Mouse (Mus musculus) hindbrain, embryonic 12.5 days (tissue): ENCODE data around the gene Zbtb32. TPM values are rescaled to one million over a fixed set of nuclear protein-coding genes. Genes with fewer than 3 reads are reported as not detected.

Experiments
- ATAC-seq: fragments of 200-750 bp; cut with Nextera tagmentation; 2 replicates; pipeline ENCODE4 v1.8.0; 2017; ENCODE audit warnings: moderate TSS enrichment; ENCODE audit not compliant: low FRiP score
- H3K27ac ChIP-seq: fragments of 300-500 bp; sonication (generic); 2 replicates; pipeline ENCODE4 v1.5.1; 2016; ENCODE audit warnings: mild to moderate bottlenecking
- H3K27me3 ChIP-seq: fragments of 300-500 bp; sonication (generic); 2 replicates; pipeline ENCODE4 v1.6.1; 2016; ENCODE audit warnings: mild to moderate bottlenecking
- H3K36me3 ChIP-seq: fragments of 300-500 bp; sonication (generic); 2 replicates; pipeline ENCODE4 v1.6.1; 2016; ENCODE audit warnings: mild to moderate bottlenecking
- H3K4me1 ChIP-seq: fragments of 300-500 bp; sonication (generic); 2 replicates; pipeline ENCODE4 v1.6.1; 2016
- H3K4me2 ChIP-seq: fragments of 300-500 bp; sonication (generic); replicated peaks from 2 replicates; pipeline ENCODE4 v1.6.1; 2016; ENCODE audit warnings: mild to moderate bottlenecking
- H3K4me3 ChIP-seq: fragments of 300-500 bp; sonication (generic); 2 replicates; pipeline ENCODE4 v1.5.1; 2016; ENCODE audit warnings: mild to moderate bottlenecking
- H3K9ac ChIP-seq: fragments of 300-500 bp; sonication (generic); 2 replicates; pipeline ENCODE4 v1.6.1; 2016; ENCODE audit warnings: mild to moderate bottlenecking, moderate library complexity
- H3K9me3 ChIP-seq: fragments of 300-500 bp; sonication (generic); replicated peaks from 2 replicates; pipeline ENCODE4 v1.6.1; 2016; ENCODE audit warnings: mild to moderate bottlenecking
- WGBS: fragments of 180-500 bp; shearing (Covaris S2); methylation state at CpG from one replicate; pipeline ENCODE4 v1.1.7; 2016; 5-methylcytosine and 5-hydroxymethylcytosine counted together
- polyA plus RNA-seq: library from polyadenylated mRNA; unstranded; fragments of >200 nt; fragmentation: Nextera tagmentation; extraction: Ambion mirVana; gene quantifications from 2 replicates; pipeline ENCODE4 v1.2.1, GENCODE M21; 2016

The Zbtb32 gene
- polyA plus RNA-seq, 1 experiment from 2014 or later = 0.39 TPM

DNA sequence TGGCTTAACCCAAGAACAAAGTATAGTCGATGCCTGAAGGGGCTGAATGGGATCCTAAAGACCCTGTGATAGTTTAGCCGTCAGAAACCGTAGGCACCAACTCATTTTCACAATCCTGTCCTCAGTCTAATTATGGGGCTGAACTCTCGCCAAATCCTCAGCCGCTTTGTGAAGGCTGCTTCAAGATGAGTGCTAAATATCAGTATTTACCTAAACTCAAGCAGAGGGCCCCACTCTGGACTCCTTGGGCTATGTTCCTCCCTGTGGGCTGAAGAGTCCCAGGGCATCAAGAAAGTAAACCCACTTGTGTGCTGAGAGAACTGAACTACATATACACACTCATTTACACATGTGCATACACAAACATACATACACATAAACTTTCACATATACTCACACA, 1.9 kb downstream of the Zbtb32 start:
- H3K4me1 ChIP-seq = peaks cover 14% of the 10 kb centered on the region
- no peaks in the 10 kb centered on the region for H3K9me3 ChIP-seq
- H3K36me3 ChIP-seq = no peaks in the 10 kb centered on the region
- no peak overlapping the region for H3K4me2 ChIP-seq
- 83% methylated on average over 5 of the region's 5 CpGs for WGBS
- no peak overlapping the region for H3K27ac ChIP-seq
- no peaks in the 10 kb centered on the region; the same call in 1 of the 2 replicates for H3K27me3 ChIP-seq
- no peak overlapping the region for H3K9ac ChIP-seq
- H3K4me3 ChIP-seq = no peak overlapping the region
- no peak for ATAC-seq

DNA sequence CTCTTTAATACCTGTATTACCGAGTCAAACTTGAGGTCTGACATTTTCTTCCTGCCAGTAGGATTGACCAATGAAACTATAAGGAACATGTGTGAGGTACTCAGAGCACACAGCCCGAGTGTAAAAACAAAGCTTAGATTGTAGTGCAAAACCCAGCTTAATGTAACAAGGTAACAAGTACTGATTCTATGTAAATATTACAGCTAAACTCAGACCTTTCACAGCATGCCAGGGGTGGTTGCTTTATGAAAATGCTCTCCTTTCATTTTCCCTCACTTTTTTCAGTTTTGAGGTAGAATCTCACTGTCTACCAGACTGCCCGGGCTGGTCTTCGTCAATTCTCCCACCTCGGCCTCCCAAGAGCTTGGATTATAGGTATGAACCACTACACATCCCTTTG, 2.6 kb downstream of the Zbtb32 start:
- Histone ChIP-seq H3K4me2 (no peak overlapping the region), H3K4me3 (no peak overlapping the region), H3K4me1 (peaks cover 14% of the 10 kb centered on the region), H3K36me3 (no peaks in the 10 kb centered on the region), H3K9me3 (no peaks in the 10 kb centered on the region), H3K9ac (no peak overlapping the region), H3K27me3 (no peaks in the 10 kb centered on the region; the same call in 1 of the 2 replicates), H3K27ac (no peak overlapping the region)
- no peak for ATAC-seq
- WGBS = 80% methylated on average over 5 of the region's 5 CpGs

DNA sequence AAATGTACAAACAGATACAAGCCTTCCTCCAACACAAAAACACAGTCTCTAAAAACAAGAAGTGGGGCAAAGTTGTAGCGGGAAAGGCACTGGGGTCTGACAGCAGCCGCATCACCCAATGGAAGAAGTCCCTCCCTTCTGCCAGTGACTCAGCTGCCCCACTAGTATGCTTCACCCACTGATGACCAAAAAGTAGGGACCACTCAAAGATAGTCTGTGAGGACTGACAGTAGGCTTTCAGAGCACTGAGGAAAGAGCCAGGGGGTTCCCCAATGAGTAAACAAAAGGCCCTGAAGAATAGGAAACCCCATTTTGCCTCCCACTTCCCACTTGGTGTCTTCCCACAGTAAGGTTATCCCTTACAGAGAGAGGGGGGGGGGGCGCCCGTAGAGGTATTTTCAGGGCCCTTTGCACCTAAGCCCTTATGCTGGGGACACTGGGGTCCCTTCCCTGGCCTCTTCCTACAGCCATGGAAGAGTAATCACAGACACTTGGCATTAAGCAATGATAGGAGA, 4.1 kb downstream of the Zbtb32 start:
- no peak overlapping the region for H3K27ac ChIP-seq
- H3K4me1 ChIP-seq = peaks cover 9% of the 10 kb centered on the region
- WGBS = 68% methylated on average over 4 of the region's 4 CpGs
- H3K4me2 ChIP-seq = no peak overlapping the region
- no peak overlapping the region for H3K4me3 ChIP-seq
- no peaks in the 10 kb centered on the region; the same call in 1 of the 2 replicates for H3K27me3 ChIP-seq
- H3K36me3 ChIP-seq = no peaks in the 10 kb centered on the region
- H3K9me3 ChIP-seq = no peaks in the 10 kb centered on the region
- H3K9ac ChIP-seq = no peak overlapping the region
- ATAC-seq = no peak

DNA sequence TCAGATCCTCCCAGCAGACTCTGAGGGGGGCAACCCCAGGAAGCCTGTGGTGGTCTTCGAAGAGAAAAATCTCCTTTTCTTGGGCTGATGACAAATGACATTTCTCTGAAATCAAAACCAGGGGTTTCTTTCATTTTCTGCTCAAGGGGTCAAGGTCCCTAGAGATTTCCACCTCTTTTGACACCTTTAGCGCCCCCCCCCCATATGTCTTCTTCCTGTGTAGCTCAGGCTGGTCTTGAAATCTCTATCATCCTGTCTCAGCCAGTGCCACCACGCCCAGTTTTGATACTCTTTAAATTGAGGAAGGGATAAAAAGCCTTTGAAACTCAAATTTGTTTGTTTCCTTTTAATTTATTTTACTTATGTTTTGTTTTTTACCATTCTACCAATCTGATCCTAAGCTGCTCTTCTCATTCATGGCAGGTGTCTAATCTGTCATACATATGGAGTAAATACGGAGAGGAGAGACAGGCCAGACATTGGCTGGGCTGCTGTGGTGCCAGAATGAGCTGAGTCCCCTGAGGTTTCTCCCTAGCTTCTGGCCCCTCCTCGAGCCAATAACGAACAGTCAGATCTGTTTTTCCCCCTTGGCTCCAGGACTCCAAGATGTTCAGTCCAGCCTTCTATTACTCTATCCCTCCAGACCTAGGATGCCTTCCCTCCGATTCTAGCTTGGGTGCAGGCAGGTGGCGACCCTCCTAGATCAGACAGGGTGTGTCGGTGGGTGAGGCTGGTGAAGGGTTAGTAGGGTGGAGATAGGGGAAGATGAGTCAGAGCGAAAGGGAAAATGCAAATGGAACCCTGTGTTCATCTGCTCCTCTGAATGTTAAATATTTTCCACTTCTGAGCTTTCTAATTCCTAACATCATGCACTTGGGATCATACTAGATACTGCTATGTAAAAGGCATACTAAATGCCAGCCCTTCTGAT, 4.9 kb downstream of the Zbtb32 start:
- H3K4me3 ChIP-seq = no peak overlapping the region
- no peak overlapping the region for H3K4me2 ChIP-seq
- no peak for ATAC-seq
- H3K4me1 ChIP-seq = peaks cover 9% of the 10 kb centered on the region
- H3K9ac ChIP-seq = 0 out of 2 replicates have a peak overlapping the region, but pooled peaks have one; percentile 13
- 74% methylated on average over 10 of the region's 10 CpGs for WGBS
- H3K36me3 ChIP-seq = no peaks in the 10 kb centered on the region
- no peak overlapping the region for H3K27ac ChIP-seq
- H3K27me3 ChIP-seq = no peaks in the 10 kb centered on the region; the same call in 1 of the 2 replicates
- no peaks in the 10 kb centered on the region for H3K9me3 ChIP-seq

DNA sequence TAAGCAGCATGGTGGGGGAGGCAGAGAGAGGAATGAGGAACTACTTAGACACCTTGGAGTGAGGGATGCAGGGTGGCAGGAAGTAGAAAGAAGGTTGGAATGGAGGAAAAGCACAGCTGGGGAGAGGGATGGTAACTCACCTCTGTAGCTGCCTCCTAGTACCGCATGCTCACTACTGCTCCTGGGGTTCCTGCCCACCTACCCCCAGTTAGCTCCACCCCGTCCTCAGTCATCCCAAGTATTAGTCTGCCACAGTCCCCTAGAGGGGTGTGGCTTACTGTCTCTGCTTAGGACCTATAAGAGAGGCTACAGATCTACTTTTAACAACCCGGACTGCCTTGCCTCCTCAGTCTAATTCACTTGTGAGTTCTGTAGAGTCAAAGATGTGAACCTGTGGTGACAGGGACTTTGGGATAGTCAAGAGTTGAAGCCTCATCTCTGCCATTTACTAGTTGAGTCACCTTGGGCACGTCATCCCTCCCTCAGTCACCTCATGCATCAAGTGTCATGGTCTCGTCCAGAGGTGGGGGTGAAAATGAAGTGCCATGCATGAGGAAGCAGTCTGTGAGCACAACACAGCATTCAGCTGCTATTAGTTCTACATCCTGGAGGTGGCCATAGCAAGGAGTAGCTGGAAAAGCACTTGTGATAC, 5.8 kb downstream of the Zbtb32 start:
- Histone ChIP-seq H3K4me1 (peaks cover 9% of the 10 kb centered on the region), H3K9ac (no peak overlapping the region), H3K27me3 (no peaks in the 10 kb centered on the region; the same call in 1 of the 2 replicates), H3K36me3 (no peaks in the 10 kb centered on the region), H3K27ac (no peak overlapping the region), H3K4me3 (no peak overlapping the region), H3K9me3 (no peaks in the 10 kb centered on the region), H3K4me2 (no peak overlapping the region)
- 49% methylated on average over 5 of the region's 5 CpGs for WGBS
- no peak for ATAC-seq

DNA sequence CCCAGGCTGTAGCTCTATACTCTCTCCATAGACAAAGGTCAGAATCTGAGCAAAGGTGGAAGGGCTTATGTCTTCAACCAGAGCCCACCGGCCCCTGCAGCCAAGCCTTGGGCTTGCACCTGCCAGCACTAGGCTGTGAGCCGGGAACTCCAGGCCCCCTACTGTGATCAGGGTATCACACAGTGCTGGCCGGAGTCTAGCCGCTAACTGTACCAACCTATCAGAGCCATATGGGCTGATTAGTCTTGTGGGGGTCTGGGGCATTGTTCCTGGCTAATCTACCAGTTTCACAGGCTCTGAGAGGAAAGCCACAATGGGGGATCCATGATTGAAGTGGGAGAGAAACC, 7.1 kb downstream of the Zbtb32 start:
- Histone ChIP-seq H3K36me3 (peaks cover 3% of the 10 kb centered on the region), H3K9me3 (no peaks in the 10 kb centered on the region), H3K27me3 (no peaks in the 10 kb centered on the region; the same call in 1 of the 2 replicates), H3K9ac (no peak overlapping the region), H3K27ac (no peak overlapping the region), H3K4me2 (no peak overlapping the region), H3K4me3 (no peak overlapping the region), H3K4me1 (peaks cover 22% of the 10 kb centered on the region)
- ATAC-seq = no peak
- WGBS = 47% methylated on average over 4 of the region's 4 CpGs

DNA sequence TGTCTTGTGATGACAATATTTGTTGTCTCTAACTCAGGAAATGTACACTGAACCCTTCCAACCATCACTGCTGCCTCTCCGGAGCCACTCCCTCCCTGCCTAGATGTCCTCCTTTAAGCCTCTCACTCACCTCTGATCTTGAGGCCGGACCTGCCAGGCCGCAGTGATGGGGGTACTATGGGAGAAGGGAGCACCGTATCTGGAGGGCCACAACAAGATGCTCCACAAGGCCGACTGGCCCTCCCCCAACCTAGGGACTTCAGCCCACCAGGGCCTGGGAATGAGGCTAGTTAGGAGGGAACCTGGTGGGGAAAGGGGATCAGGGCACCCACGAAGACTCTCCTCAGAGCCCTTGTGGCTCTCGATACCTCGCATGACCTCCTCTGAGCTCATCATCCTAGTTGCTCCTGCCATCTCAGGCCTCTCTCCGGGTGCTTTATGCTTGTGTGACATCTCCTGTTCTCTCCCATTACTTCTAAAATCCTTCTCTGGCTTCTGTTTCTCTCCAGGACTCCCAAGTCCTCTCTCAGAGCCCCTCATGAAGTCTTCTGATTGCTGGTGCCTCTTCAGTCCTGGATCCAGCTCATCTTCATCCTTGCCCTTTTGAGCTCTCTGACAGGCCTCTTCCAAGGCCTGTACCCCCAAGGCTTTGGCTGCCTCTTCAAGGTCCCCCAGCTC, 7.6 kb downstream of the Zbtb32 start:
- H3K9me3 ChIP-seq = no peaks in the 10 kb centered on the region
- 0 out of 2 replicates have a peak overlapping the region, but pooled peaks have one; percentile 1 for H3K9ac ChIP-seq
- H3K4me2 ChIP-seq = no peak overlapping the region
- no peak for ATAC-seq
- H3K4me3 ChIP-seq = no peak overlapping the region
- no peaks in the 10 kb centered on the region; the same call in 1 of the 2 replicates for H3K27me3 ChIP-seq
- H3K36me3 ChIP-seq = peaks cover 7% of the 10 kb centered on the region
- no peak overlapping the region for H3K27ac ChIP-seq
- 82% methylated on average over 9 of the region's 9 CpGs for WGBS
- H3K4me1 ChIP-seq = peaks cover 26% of the 10 kb centered on the region

DNA sequence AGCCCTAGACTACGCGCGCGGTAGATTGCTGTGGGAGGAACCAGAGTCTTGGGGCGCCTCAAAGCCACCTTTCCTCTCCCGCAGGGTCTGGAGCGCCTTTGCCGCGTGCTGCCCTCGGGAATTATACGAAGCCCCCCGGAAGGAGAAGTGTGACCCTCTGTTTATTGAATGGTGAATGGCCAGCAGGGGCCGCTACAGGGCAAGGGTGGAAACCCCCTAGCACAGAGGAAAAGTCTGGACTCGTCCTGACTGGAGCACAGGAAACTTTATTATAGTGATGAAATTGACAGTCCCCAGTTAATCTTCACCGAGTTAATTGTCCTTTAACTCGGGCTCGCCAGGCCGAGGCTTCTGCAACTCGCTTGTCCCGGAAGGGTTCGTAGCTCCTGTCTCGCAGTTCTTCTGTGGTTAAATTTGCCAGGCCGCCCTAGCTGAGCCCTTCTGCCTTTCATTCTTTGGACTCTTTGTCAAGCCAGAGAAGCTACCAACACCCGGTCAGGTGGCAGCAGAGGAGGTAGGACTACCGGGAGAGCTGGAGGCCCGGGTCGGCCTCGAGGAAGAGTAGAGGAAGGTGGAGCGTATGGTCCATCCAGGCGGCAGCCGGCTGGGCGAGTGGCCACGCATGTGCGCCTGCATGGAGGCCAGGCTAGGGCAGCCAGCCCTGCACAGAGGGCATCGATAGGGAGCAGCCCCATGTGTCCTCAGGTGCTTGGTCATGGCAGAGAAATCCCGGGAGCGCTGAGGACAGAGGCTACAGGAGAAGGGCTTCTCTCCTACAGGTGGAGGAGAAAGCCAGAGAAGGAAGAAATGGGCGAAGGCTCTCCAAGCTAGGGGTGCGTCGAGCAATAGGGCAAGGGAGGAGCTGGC, 9.0 kb downstream of the Zbtb32 start:
- Histone ChIP-seq H3K4me2 (peak overlapping the region; percentile 86), H3K27ac (peak overlapping the region; percentile 93), H3K4me1 (peaks cover 26% of the 10 kb centered on the region), H3K4me3 (peak overlapping the region; percentile 99), H3K36me3 (peaks cover 20% of the 10 kb centered on the region), H3K9me3 (no peaks in the 10 kb centered on the region), H3K9ac (peak overlapping the region; percentile 59), H3K27me3 (no peaks in the 10 kb centered on the region)
- 28% methylated on average over 40 of the region's 40 CpGs for WGBS
- peak; percentile 67 for ATAC-seq

DNA sequence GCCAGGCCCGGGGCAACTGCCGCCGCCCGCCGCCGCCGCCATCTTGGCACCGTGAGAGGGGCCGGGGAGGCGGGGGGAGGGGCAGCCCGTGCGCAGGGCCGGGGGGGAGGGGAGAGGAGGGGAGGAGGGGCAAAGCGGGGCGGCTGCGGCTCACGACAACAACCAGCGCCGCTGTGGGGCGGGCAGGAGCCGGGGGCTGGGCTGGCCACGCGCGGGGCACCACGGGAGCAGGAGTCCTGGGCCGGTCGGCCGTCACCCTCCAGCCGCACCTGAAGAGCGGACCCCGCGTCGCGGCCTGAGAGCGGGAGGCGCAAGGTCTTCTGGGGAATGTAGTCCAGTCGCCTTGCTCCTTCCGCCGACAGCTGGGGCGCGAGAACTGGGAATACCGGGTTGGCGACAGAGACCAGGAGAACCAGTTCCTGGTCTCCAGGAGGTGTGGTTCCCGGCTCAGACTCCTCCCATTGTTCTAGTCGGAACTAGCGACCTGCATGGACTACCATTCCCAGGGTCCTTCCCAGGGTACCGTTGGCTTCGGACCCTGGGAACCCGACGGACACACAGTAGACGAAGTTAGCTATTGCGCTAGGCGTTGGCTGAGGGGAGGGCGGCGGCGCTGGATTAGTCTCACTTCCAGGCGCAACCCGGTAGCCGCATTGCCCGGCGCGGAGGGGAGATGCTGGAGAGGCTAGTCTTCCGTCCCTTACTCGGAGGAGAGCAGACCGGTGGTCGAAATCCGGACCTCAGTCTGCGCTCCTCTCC, 9.9 kb downstream of the Zbtb32 start, which contains the start of gene Kmt2b:
Kmt2b (minus strand) TSS at position 51 of the 759 bp plus-strand sequence.
- Histone ChIP-seq H3K27ac (peak within 1 kb of the TSS; percentile 93), H3K4me3 (peak within 1 kb of the TSS; percentile 99), H3K27me3 (no peaks in the 10 kb centered on the region), H3K9me3 (no peaks in the 10 kb centered on the region), H3K4me1 (peaks cover 26% of the 10 kb centered on the region), H3K9ac (peak within 1 kb of the TSS; percentile 99), H3K36me3 (peaks cover 28% of the 10 kb centered on the region), H3K4me2 (peak within 1 kb of the TSS; percentile 86)
- peak; percentile 97 for ATAC-seq
- under 1% methylated on average over 41 of the region's 68 CpGs for WGBS

DNA sequence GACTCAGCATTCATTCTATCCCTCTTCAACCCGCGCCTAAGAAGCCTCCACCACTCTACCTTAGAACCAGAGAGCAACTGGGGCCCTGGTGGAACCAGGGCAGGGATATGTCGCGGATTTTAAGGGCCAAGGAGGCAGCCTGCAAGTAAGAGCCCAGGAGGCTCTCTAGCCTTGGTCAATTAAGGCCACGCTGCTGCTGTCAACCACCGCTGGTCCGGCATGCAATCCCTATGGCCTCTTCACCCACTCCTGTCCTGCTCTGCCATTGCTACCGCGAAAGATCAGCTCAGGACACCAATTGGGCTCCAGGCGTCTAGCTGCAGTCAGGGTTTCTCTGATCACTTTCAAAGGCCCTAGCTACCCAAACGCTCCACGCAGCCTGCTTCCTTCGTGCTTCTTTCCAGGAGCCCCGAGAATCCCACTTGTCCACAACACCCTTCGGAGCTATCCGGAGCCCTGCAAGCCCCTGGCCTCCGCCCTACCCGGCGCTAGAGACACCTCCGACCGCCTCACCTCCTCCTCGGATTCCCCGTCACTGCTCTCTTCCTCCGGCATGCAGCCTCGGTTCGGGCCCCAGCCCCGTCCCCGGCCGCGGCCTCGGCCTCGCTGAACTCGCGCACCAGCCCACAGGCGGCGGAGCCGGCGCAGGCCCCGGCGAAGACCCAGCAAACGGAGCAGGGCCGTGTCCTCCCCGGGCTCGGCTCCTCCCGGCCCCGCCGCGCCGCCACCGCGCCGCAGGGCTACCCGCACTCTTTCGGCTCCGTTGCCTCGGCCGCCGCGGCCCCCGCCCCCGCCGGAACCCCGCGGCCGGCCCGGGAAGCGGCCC, 10.7 kb downstream of the Zbtb32 start:
- Histone ChIP-seq H3K4me1 (peaks cover 23% of the 10 kb centered on the region), H3K36me3 (peaks cover 36% of the 10 kb centered on the region), H3K9ac (peak overlapping the region; percentile 99), H3K27me3 (no peaks in the 10 kb centered on the region), H3K27ac (peak overlapping the region; percentile 93), H3K4me3 (peak overlapping the region; percentile 99), H3K4me2 (peak overlapping the region; percentile 86), H3K9me3 (no peaks in the 10 kb centered on the region)
- peak; percentile 39 for ATAC-seq
- whole genome bisulfite sequencing = under 1% methylated on average over 62 of the region's 67 CpGs
